Mouse (Mus musculus) brain, embryonic 18.5 days (tissue): Measurements from ENCODE around the gene Dse.
"Not testable (repeated sequence)": the region's sequence is repeated elsewhere in the genome, so short reads cannot be mapped to it uniquely, and the experiment has no call there.

ENCODE experiments used
- DNase-seq: peaks from one replicate; pipeline ENCODE4 v3.0.0-alpha.2; 2012; ENCODE audit warnings: low read depth, low spot score

Dse gene

GRCm38 (mm10) chr10:34207503-34207850 lies at the start of gene Dse:
Dse (minus strand) TSS chr10:34207715.
- peak; percentile 20 for DNase-seq

DNA sequence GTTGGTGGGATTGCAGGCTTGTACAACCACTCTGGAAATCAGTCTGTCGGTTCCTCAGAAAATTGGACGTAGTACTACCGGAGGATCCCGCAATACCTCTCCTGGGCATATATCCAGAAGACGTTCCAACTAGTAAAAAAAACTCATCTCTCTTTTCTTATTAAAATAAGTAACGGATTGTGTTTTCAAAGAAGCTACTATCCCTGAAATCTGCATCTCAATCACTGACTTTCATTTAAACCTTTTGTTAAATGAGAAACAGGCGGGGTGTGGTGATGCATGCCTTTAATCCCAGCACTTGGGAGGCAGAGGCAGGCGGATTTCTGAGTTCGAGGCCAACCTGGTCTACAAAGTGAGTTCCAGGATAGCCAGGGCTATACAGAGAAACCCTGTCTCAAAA lies 45.3 kb upstream of the Dse start:
- DNase-seq, result not testable (repeated sequence)

DNA sequence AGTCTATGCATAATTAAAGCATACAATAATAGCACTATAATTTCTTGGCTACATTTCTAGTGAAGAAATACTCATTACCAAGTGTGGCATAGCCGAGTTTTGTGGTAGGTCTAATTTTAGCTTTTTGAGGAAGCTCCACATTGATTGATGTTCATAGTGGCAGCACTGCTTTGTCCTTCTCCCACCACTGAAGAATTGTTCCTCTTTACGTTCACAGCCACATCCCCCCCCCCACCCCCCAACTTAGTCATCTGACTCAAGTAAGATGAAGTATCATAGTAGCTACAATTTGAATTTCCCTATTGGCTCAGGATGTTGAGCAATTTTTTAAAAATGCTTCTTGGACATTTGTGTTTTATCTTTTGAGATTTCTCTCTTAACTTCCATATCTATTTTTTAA lies 42.1 kb upstream of the Dse start:
- DNase-seq, result no peak

- no peak for DNase-seq
Observed at GRCm38 (mm10) chr10:34247757-34248156, 40.2 kb upstream of the Dse start.

DNA sequence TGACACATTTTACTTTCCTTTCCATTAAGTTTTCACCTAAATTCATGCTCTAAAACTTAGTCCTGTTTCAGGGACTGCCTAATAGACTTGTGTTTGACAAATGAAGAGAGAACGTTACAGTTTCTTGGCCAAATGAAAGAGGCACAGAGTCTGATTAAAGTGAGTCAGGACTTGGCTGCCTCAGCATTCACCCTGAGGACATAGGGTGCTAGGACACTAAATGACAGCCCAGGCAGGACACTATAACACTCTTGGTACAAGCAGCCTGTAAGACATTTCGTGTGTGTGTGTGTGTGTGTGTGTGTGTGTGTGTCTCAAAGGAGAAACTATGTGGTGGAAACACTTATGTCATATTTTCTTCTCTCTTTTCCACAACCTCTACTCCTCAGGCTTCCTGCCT lies 38.6 kb upstream of the Dse start:
- DNase-seq, result no peak

GRCm38 (mm10) chr10:34244745-34245144 lies 37.2 kb upstream of the Dse start:
- no peak for DNase-seq

GRCm38 (mm10) chr10:34238536-34238935 lies 31.0 kb upstream of the Dse start:
- DNase-seq, result no peak

DNA sequence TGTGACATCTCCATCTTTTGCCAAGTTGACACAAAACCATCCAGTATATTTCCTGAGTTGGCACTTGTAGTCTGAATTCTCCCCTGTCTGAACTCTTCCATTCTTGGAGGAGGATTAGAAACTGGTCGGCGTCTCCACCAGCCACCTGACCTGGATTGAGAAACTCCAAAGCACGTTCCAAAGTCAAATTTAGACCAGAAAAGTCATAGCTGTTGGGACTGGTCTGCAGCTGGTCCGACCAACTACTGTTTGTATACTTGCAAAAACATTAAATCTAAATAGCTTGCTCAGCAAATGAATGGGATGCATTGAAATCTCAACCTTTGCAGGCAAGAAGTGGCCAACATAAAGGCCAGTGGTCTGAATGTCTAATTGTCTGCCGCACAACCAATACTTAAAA lies 29.1 kb upstream of the Dse start:
- DNase-seq, result no peak

- no peak for DNase-seq
Observed at GRCm38 (mm10) chr10:34235384-34235783, 27.9 kb upstream of the Dse start.

DNA sequence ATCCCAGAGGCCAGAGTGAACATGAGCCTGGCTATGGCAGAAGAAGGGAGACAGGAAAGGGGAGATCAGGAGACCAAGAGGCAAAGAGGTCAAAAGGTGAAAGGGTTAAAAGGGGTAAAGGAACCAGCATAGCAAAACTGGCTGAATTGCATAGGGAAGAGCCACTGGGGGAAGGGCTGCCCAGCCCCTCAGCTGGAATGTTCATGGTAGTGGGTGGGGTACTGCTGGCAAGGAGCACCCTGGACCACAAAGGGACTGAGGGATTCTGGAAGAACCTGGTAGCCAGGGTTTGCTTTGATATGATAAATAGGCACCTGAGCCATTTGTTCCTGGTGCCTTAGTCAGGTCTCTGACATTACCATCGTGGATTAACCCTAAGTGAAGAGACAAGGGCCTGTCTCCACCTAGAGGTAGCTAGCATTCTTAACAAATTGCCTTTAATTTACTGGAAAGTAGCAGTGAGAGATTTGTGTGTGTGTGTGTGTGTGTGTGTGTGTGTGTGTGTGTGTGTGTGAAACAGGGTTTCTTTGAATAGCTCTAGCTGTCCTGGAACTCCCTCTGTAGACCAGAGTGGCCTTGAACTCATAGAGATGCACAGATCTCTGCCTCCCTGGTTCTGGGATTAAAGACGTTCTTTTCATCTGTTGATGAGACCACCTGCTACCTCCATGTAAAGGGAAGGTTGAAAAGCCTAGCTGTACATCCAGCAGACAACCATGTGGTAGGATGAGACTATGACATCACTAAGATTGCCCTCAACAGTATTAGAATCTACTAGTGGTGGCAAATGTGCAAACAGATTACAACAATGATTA lies 26.6 kb upstream of the Dse start:
- DNase-seq, result no peak

- DNase-seq, result no peak
Observed at GRCm38 (mm10) chr10:34233418-34233817, 25.9 kb upstream of the Dse start.

DNA sequence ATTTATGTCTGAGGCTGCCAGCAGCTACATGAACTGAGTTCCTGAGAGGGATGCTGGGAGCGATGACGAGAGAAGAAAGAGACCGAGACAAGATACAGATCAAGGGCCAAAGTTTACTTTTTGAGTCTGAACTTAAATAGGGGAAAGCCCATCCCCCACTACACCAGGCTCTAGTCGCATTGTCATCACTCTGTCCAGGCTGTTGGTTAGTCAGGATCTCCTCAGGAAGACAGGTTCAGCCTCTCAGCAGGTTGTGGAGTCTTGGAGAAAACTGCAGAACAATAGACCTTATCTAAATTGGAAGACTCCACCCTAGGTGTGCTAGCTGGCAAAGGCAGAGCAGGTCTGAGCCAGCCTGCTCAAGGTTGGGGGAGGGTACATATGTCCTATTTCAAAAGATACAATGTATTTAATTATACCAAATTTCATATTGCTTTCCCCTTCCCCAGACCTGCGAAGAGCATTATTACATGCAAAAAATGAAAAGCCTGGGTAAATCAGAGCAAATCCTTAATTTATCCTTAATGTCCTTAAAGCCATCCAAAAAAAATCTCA lies 22.7 kb upstream of the Dse start:
- no peak for DNase-seq

GRCm38 (mm10) chr10:34229491-34229890 lies 22.0 kb upstream of the Dse start:
- DNase-seq, result no peak

- DNase-seq, result no peak
Observed at GRCm38 (mm10) chr10:34223660-34224059, 16.1 kb upstream of the Dse start.

DNA sequence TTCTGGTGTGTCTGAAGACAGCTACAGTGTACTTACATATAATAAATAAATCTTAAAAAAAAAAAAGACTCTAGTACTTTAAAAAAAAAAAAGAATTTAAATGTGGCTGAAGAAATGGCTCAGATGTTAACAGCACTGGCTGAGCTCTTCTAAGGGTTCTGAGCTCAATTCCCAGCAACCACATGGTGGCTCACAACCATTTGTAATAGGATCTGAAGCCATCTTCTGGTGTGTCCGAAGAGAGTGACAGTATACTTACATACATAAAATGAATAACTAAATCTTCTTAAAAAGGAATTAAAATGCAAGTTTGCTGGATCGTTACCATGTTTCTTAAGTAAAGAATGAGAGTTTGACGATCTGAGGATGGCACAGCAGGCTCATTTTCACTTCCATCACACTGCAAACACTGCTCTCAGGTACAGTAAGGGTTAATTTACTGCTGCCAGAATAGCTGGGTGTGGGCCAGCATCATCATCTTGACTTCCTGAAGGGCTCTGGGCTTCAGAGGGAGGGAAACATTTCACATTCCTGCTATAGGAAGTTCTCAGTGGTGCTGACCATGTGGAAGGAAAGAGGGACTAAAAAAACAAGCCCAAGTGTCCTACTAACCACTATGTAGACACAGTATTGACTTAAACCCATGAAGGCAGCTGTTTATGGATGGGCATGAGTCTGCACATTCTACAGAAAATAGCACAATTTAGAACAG lies 14.6 kb upstream of the Dse start:
- DNase-seq, result no peak

DNA sequence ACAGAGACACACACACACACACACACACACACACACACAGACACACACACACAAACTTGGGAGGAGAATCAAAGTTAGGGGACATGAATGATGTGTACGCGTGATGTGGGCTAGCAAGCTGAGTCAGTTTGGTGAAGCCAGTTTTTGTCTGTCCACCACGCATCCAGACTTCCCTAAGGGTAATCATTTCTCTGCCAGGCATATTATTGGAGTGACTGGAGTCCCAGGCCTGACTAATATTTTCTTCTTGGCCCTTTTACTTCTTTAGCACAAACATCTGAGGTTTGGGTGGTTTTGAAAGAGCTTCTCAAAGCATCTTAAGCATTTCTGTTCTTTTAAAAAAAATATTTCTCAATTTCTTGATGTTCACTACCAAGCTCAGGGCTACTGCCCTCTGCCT lies 10.7 kb upstream of the Dse start:
- DNase-seq, result no peak

DNA sequence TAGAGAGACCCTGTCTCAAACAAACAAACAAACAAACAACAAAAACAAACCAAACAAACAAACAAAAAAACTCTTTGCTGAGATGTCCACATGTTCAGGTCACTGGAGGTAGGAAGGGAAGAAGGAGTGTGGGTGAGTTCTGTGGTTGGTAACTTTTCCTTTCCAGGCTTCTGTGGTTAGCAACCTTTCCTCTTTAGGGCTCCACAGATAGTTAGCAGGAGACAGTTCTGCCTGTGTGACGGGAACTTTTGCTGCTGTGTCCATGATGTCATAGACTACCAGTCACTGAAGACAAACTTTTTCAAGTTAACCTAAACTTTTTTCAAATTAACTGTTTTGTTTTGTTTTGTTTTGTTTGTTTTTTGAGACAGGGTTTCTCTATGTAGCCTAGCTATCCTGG lies 8.2 kb upstream of the Dse start:
- DNase-seq, result no peak

- DNase-seq, result no peak
Observed at GRCm38 (mm10) chr10:34209951-34210350, 2.4 kb upstream of the Dse start.

DNA sequence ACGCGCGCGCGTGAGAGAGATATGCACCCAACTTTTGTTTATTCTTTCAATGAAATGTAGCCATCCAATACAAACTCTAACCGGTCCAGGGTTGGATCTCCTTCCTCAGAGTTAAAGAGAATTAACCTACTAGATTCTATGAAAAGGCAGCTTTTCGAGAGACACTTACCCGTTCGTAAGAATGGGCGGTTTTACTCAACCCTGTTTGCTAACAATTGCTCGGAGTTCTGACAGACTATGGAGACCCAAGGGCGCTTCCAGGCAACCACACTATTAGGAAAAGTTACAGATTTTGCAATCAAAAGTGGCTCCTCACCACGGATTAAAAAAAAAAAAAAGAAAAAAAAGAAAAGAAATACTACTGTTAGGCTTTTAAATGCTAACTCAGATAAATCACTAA lies 516 bp upstream of the Dse start:
- DNase-seq, result no peak

DNA sequence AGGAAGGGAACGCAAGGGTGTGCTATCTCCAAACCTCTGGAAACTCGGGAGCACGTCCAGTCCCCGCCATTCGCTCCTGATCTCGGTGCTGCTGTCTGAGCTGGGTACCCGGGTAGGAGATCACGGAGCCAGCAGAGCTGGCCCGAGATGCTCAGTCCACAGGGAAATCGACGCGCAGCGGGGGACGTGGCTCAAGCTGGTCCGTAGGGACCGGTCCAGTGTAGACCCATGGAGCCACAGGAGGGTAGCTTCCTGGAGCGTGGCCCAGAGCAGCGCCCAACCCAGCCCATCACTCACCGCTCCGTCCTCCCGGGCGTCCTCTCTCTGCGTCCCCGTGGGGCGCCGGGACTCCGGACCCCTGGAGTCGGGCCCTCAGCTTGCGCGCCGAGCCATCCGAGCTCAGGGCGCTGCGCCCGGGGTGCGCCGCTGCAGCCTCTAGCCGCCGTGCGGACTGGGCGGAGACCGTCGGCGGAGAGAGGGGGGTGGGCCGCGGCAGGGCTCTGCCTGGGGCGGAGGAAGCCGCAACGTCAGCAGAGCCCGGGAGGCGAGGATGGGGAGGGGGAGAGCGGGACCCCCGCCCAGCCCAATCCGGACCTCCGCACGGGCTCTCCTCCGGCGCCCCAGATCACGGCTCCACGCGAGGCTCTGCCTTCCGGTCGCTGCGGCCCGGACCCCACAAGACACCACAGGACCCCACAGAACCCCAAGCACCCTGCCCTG lies 572 bp downstream of the Dse start:
- DNase-seq, result peak; percentile 34

DNA sequence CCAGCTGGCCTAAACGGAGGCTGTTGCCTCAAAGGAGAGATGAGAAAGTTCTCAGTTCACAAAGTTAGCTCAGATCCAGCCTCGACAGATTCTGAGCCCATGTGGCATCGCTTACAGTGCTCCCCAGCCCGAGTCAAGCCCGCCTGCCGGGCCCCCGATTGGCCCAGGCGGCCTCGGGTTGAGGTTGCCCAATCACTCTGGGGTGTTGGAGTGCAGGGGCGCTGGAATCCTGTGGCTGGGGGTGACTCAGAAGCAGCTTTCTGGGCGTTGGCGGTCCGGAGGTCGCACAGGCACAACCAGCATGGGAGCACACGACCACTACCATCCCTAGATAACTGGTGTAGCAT lies 1.1 kb downstream of the Dse start:
- no peak for DNase-seq

DNA sequence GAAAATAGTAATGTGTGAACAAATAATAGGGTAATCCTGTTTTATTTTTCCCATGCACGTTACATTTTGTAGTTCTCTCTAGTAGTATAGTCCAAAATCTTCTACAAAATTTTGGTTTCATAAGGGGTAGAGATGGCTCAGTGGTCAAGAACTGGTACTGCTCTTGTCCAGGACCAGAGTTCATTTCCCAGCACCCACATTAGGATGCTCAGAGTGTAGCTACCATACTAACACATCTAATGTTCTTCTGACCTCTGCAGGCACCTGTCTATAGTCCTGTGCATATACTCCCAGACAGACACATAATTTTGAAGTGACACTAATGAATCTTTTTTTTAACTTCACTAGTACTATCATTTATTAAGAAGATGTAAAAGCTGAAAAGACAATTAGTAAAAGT lies 1.7 kb downstream of the Dse start:
- DNase-seq, result no peak

- DNase-seq, result no peak
Observed at GRCm38 (mm10) chr10:34200689-34201088, 6.8 kb downstream of the Dse start.
